Mouse (Mus musculus) bone marrow, adult 2 months (tissue): Measurements from ENCODE around the gene Gh.

ENCODE experiments used
- CTCF ChIP-seq: fragments of 200-500 bp; IDR thresholded peaks from 2 replicates; pipeline ENCODE4 v1.5.1; 2011; ENCODE audit warnings: low read length, control low read depth; ENCODE audit not compliant: control insufficient read depth, insufficient read depth
- POLR2A ChIP-seq: fragments of 200-500 bp; IDR thresholded peaks from 2 replicates; pipeline ENCODE4 v1.6.1; 2011; ENCODE audit warnings: low read depth, mild to moderate bottlenecking, control low read depth, low read length, borderline replicate concordance; ENCODE audit not compliant: control insufficient read depth

DNA sequence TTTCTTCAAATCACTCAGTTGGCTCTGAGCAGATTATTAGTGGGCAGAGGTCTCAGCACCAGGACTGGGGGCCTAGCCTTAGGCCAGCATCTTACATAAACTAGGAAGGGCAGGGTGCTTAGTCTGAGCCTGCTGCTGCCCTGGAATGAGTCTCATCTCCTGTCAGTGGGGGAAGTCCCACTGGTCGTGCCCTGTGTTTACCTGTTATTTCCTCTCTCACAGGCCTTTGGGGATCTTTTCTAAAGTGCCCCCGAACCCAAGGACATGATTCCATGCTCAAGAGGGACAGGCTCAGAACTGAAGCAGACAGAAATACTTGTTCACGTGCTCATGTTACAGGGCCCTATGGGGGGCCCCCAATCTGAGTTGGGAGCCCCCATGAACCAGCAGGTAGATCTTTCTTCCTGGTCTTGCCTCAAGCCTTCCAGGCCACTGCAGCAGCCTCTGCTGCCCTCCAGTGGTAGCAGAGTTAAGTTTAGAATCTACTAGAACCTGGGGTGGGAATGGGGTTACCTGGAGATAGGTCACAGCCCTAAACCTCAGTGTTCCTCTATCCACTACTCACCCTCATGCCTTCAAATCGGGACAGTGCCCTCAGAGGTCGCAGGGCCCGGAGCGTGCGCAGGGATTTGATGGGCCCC is 24.0 kb upstream of the Gh start:
- TF ChIP-seq CTCF (peak; percentile 80), POLR2A (no peak)
